Mouse (Mus musculus): ENCODE measurements around the gene Cd6. TPM values are rescaled to one million over a fixed set of nuclear protein-coding genes. Genes with fewer than 3 reads are reported as not detected.

The Cd6 gene
- total RNA-seq (2021): under 1 TPM; 0.25 to 0.49 TPM

DNA sequence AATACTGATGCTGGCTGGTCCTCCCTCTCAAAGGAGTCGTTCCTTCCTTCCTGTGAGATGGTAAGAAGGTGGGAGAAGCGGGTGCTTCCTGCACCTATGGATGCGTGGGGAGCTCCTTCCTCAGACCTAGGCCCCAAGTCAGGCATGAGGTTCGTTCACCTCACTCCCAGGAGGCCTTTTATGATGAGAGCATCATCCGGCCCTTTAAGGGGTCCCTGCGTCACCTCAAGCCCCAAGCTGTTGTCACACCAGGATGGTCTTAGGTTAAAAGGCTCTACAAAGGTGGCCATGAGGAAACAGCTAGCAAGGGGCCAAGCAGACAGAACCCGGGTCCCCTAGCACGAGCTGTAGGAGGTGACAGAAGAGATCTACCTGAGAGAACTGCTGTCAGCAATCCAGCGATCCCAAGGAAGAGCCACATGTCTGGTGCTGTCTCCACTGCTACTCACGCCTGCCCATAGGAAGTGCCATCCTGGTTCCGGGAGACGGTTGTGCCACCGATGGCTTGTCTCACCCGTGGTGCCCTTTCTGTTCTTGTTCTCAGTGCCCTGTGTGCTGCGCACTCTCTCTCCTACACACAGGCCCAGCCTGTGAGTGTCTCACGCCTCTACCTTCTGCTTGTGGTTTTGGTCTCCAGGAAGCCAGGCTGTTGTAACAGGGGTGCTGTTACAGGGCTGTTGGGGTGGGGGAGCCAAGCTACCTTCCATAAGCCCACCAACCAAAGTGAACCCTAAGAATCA, at the start of gene Cd6:
TSS of gene Cd6 (minus strand) at position 623 of the 740 bp plus-strand sequence.
- no peak for DNase-seq (ENCODE audit: extremely low spot score in 1 of 2, low spot score in 1 of 2)

- no peak for DNase-seq (ENCODE audit: extremely low spot score in 1 of 2, low spot score in 1 of 2)
These were observed 48.5 kb upstream of the Cd6 start for GRCm38 (mm10) chr19:10878201-10878837.

GRCm38 (mm10) chr19:10871328-10871961, 41.6 kb upstream of the Cd6 start:
- no peak for DNase-seq (ENCODE audit: extremely low spot score in 1 of 2, low spot score in 1 of 2)

DNA sequence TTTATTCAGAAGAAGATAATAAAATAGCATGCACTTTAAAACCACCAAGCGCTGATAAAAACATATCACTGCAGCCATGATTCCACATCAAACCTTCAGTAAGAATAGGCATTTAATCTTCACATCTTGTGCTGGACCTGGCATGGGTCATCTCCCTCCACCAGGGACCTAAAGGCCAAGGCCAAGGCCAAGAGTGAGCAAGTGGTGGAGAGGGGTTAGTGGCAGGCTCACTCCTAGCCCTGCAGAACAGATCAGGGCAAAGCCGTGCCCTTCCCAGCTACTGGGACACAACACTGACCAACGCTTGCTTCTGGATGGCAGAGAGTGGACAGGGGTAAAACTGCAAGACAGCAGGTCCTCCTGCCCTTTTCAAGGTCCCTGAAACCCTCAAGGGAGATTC, 40.8 kb upstream of the Cd6 start:
- DNase-seq (ENCODE audit: extremely low spot score in 1 of 2, low spot score in 1 of 2): no peak

- no peak for DNase-seq (ENCODE audit: extremely low spot score in 1 of 2, low spot score in 1 of 2)
These were observed 40.1 kb upstream of the Cd6 start, which contains the start of gene Tmem132a for GRCm38 (mm10) chr19:10869886-10870527. Tmem132a (minus strand) TSS chr19:10869940.

GRCm38 (mm10) chr19:10869241-10869885, 39.5 kb upstream of the Cd6 start:
- peak; percentile 76 to 82 for DNase-seq (ENCODE audit: extremely low spot score in 1 of 2, low spot score in 1 of 2)

- DNase-seq (ENCODE audit: extremely low spot score in 1 of 2, low spot score in 1 of 2): no peak
These were observed 38.8 kb upstream of the Cd6 start for GRCm38 (mm10) chr19:10868623-10869141.

GRCm38 (mm10) chr19:10867946-10868622, 38.2 kb upstream of the Cd6 start:
- no peak for DNase-seq (ENCODE audit: extremely low spot score in 1 of 2, low spot score in 1 of 2)

DNA sequence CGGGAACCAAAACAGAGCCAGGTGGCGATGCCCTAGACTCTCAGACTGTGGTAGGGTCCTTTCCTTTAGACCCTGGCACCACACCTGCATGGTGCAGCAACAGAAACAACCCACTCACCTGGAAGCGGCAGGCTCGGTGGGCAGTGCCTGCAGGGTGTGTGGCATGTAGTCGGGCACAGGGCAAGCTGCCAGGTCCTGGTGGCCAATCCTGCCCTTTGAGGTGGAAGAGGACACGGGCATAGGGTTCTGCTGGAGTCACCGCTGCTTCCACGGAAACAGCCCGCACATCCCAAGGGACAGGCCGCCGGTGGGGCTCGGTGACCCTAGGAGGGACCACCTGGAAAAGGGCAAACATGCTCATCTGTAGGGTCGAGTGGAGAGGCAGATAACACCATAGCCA, 36.5 kb upstream of the Cd6 start:
- DNase-seq (ENCODE audit: extremely low spot score in 1 of 2, low spot score in 1 of 2): no peak

DNA sequence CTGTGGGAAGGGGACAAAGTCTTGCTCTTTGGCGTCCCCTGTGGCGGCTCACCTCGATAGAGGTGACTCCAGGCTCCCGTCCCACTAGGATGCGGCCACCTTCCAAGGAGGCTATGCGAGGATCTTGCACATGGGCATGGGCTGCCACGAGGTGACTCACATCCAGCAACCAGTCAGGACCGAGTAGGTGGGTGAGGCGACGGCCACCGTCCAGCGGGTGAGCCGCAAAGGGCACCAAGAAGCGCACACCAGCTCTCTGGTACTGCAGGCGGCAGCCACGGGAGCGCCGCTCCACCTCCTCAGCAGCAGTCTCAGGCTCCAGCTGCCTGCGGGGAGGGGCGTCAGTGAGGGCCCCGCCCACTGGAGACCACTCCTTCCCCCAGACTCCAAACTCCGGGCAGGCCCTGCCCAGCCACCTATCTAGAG, 30.2 kb upstream of the Cd6 start:
- DNase-seq (ENCODE audit: extremely low spot score in 1 of 2, low spot score in 1 of 2): no peak

DNA sequence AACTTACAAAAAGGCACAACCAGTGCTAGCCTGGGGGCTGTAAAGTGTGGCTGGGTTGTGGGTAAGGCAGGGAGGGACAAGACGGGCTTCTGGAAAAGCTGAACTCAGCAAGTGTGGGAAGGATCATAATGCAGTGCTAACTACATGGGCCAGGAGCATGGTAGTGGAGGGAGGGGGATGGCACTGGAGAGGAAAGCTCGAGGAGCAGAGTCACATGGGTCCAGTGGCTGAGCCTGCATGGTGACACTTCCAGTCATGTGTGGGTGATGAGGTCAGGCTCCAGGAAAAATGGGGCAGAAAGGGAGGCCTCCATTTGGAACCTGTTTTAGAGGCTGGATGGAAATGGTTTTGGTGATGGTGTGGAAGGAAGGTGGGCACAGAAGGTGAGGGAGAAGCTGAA, 26.7 kb upstream of the Cd6 start:
- DNase-seq (ENCODE audit: extremely low spot score in 1 of 2, low spot score in 1 of 2): no peak

- DNase-seq (ENCODE audit: extremely low spot score in 1 of 2, low spot score in 1 of 2): no peak
These were observed 25.6 kb upstream of the Cd6 start for GRCm38 (mm10) chr19:10855422-10855821.

DNA sequence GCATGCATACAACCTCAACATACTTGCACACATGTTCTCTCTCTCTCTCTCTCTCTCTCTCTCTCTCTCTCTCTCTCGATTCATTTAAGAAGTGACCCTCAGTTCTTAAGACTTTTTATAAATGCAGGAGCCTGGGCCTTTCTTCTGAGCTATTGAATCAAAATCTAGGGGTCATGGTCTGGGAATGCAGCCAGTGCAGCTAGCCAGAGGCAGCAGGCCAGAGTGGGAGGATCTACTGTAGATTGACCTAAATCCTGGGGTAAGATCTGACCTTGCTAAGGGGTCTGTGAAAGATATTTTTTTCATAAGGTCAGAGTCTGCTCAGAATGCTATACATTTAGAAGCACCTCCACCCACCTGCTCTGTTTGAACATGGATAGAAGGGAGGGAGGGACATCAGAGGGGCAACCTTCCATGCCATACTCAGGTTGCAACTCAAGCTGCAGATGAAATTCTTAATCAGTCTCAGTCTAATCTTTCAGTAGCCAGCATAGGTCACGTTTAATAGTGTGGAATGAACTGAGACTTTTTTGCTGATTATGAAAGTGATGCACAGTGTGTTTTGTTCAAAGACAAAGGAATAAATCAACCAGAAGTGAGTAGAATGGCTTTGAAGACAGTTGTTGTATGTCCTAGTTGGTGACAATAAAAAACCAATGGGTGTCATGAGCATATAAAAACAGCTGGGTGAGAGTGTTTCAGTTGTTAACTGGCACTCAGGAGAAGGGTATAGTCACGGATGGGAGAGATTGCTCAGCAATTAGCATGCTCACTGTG, 17.6 kb upstream of the Cd6 start:
- no peak for DNase-seq (ENCODE audit: extremely low spot score in 1 of 2, low spot score in 1 of 2)

DNA sequence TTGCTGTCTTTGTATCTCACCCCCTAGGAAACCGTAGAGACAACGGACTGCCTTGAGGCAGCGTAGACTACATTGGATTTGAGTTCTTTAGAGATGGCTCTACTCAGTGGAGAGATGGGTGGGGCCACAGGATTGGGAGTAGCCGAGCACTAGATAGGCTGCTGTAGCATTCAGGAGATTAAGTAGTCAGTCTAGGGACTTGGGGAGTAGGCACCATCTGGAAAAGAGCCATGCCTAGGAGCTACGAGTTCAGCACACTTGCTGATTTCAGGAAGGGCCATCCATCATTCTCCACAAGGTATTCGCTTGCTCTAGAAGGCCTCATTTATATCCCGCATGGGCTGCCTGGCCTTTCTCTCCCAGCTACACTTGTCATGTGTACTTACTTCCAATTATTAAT, 16.3 kb upstream of the Cd6 start:
- no peak for DNase-seq (ENCODE audit: extremely low spot score in 1 of 2, low spot score in 1 of 2)

- DNase-seq (ENCODE audit: extremely low spot score in 1 of 2, low spot score in 1 of 2): no peak
These were observed 15.6 kb upstream of the Cd6 start for GRCm38 (mm10) chr19:10845454-10845853.

DNA sequence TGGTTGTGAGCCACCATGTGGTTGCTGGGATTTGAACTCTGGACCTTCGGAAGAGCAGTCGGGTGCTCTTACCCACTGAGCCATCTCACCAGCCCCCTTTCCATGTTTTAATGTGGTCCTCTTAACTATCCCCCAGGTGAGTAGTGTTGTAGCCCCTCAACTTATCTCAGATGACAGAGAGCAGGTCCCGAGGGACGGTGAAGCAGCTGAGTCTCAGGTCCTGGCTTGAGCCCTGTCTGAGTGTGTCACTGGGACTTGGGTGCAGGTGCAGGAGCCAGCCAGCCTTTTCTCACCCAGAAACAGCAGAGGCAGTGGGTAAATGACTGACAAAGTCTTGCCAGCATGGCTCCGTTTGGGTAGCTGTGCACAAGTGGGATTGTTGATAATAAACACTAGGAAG, 14.3 kb upstream of the Cd6 start:
- DNase-seq (ENCODE audit: extremely low spot score in 1 of 2, low spot score in 1 of 2): no peak

GRCm38 (mm10) chr19:10842914-10843313, 13.1 kb upstream of the Cd6 start:
- DNase-seq (ENCODE audit: extremely low spot score in 1 of 2, low spot score in 1 of 2): no peak

DNA sequence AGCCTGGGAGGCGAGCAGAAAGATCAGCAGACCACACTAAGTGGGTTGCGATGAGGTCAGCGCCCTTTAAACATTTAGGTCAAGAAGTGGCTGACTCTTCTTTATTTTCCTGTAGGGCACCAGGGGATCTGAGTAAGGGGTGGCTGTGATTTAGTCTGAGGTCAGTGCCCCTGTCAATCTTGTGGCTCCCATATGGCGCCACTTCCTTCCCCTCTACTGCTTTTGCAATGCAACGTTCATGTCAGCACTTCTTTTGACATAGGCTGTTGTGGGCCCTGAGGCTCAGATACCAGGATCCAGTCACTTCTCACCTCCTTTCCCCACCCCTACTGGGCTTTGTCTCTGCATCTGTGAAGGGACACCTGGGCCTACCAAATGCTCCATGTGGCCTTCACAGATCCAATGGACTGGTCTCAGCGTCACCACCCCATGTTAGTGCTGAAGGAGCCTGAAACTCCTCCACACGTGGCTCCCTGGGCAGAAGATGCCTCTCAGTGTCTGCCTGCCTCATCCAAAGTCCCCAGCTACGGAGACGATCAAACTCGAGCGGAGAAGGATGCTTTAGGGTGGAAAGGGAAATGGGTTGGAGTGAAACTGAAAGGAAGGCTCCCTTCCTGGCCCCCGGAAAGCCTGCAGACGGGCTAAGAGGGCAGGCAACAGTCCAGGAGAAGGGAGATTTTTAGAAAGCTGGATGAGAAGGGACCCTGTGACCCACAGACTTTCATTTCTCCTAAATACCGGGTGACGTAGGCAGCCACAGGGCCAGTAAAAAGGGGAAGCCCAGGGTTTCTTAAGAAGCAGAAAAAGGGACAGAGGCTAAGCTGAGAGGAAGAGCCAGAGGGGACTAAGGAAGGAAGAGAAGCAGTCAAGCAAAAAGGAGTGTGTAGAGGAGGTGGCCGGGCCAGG, 12.1 kb upstream of the Cd6 start:
- DNase-seq (ENCODE audit: extremely low spot score in 1 of 2, low spot score in 1 of 2): no peak

Measured in layer of hippocampus, postnatal 25 days (tissue).